Mouse (Mus musculus) testis, postnatal 14 days (tissue): ENCODE results near the gene Tcfl5.
A peak's percentile ranks its signal among the peaks of the same experiment; 100 is the strongest.

ENCODE experiments used
- DNase-seq: peaks from one replicate; pipeline ENCODE4 v3.0.0; 2021; ENCODE audit warnings: low spot score

The Tcfl5 gene

DNA sequence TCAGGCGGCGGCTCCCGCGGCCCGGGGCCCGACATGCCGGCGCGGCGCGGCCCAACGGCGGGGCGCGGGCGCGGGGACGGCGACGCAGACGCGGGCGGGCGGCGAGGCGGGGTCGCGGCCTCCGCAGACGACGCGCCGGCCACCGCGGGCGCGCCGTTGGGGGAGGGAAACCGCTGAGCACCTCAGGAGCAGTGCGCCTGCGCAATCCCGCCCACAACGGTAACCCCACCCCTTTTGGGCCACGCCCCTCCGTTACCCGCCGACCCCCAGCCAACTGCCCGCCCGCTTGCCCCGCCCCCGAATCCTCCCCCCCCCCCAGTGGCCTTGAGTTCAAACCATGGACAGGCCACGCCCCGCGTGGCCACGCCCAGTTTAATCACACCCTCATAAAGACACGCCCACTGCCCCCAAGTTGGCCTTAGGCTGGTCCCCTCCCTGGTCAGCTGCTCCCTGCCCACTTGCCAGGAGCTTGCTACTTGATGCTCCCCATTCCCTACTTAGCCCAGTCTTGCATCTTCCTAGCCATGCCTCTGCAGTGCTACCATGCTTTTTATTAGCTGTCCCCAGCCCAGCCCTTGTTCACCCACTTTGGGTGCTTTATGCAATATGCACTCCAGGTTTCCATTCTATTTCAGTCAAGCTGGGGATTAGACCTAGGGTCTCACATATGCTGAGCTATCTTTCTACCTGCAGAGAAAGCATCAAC is at the start of gene Tcfl5:
TSS of gene Tcfl5 (minus strand) at position 154 of the 706 bp plus-strand sequence.
- DNase-seq: peak; percentile 88

- DNase-seq: no peak
Observed at GRCm38 (mm10) chr2:180689841-180690240, 47.3 kb upstream of the Tcfl5 start.

- no peak for DNase-seq
Observed at GRCm38 (mm10) chr2:180684031-180684430, 41.5 kb upstream of the Tcfl5 start.

DNA sequence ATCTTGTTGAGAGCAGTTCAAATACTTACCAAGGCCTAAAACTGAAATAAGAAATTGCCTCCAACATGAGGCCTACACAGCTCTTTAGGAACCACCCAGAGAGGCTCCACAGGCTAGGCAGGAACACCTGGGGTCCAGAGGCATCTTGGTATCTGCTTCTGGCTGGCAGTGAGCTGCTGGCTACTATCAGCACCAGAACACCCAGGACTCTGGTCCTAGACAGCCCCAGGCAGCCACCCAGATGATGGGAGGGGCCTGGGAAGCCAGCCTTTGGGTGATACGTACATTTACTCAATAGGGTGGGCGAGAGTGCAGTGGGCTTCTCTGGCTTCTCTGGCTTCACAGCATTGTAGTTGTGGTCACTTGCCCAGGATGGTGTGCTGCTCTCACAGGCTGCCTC is 41.0 kb upstream of the Tcfl5 start:
- DNase-seq: no peak

DNA sequence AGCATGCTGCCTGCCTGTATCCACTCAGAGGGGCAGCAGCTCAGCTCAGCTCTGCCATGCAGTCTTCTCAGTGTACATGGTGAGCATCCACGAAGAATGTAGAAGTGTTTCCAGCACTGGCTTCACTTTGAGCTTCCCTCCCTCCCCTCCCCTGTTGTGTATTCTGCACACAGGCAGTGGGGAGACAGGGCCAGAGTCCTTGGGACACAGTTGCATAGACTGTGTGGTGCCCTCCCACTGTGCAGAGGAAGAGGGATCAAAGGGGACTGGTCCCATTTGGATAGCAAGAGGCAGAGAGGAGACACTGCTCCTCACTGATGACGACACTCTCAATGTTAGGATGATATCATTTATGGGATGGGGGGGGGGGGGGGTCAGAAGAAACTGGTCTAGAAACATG is 38.7 kb upstream of the Tcfl5 start:
- DNase-seq: no peak

DNA sequence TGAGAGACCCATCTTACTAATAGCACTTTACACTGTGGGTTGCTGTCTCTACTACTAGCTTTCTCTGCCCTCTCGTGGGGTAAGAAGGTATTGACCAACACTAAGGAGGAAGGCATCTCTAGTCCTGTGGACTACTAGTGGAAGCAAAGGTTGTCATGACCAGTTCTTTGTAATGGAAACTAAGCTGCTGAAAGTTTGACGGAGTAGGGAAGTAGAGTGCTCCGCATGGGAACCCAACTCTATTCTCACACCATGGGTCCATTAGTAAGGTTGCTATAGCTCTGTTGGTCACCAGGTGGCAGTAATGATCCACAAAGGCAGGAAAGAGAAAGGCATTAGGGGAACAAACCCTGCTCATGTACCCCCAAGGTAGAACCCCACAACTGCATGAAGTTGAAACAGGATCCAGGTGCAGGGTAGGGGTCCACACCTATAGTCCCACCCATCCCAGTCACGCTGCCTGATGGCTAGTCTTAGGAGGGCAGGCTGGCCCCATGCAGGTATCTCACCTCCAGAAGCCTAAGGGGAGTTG is 36.2 kb upstream of the Tcfl5 start:
- DNase-seq: no peak

DNA sequence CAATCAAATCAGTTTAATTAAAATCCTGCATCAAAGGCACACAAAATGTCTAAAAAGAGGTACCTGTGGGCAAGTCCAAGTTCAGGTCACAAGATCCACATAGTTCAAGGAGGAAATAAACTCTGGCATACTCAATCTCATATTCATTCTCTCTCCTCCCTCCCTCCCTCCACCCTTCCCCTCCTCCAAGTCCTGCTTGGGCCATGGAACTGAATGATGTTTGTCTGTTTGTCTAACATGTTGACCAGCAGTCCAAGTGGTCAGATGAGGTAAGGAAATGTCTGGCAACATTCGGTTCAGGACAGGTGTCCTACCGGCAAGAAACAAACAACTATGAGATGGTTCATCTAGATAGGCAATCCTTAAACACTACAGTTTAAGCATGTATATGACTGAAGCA is 34.2 kb upstream of the Tcfl5 start:
- DNase-seq: no peak

- DNase-seq: no peak
Observed at GRCm38 (mm10) chr2:180662008-180662407, 19.5 kb upstream of the Tcfl5 start.

GRCm38 (mm10) chr2:180660521-180660920 is 18.0 kb upstream of the Tcfl5 start:
- DNase-seq: no peak

GRCm38 (mm10) chr2:180659353-180660150 is 17.0 kb upstream of the Tcfl5 start:
- peak; percentile 52 for DNase-seq

GRCm38 (mm10) chr2:180658381-180658780 is 15.9 kb upstream of the Tcfl5 start:
- DNase-seq: no peak

- DNase-seq: peak; percentile 38
Observed at GRCm38 (mm10) chr2:180657394-180658013, 15.0 kb upstream of the Tcfl5 start.

DNA sequence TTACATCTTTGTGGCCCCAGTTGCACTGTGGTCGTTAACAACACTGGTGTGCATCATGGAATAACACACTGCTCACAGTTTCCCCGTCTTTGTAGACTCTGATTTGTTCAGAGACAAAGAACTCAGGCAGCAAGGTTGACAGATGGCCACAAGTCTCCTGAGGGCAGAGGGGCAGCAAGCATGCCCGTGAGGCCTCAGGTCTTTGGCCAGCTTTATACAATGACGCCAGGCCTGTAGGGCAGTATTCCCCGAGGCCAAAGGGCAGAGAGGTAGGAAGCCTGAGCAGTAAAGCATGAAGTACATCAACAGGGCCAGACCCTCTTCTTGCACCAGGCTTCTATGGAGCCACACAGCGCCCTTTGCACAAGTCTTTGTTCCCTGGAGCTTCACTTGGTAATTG is 12.6 kb upstream of the Tcfl5 start:
- no peak for DNase-seq

DNA sequence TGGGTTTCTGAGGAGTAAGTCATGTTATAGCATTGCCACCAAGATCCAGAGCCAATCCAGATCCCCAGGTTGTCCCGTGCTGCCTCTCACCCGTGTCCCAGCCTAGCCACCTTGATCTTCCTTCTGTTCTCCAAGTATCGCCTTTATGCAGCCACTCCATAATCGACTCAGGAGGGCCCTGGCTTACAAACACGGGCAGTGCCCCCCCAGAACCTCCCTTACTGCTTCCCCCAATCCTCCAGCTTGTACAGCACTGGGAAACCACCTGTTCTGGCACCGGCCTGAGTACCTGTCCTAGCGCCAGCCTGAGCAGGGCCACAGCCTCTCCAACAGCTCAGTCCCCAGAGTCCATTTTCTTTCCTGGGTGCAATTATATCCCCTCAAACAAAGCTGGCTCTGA is 12.2 kb upstream of the Tcfl5 start:
- DNase-seq: no peak

DNA sequence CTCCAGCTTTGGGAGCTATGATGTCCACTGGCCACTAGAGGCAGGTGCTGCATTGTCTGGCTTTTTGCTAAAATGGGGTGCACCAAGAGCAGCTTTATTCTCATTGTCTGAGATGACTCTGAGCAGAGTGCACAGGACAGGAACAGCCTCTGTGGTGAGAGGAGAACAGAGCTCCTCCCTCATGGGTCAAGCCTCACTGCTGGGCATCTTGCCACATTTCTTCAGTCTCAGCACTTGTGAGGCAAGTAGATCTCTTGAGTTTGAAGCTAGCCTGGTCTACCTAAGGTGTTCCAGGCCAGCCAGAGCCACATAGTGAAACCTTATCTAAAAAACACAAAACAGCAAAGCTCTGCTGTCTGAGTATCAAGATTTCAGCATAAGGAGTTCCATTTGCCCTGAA is 4.3 kb upstream of the Tcfl5 start:
- DNase-seq: no peak

DNA sequence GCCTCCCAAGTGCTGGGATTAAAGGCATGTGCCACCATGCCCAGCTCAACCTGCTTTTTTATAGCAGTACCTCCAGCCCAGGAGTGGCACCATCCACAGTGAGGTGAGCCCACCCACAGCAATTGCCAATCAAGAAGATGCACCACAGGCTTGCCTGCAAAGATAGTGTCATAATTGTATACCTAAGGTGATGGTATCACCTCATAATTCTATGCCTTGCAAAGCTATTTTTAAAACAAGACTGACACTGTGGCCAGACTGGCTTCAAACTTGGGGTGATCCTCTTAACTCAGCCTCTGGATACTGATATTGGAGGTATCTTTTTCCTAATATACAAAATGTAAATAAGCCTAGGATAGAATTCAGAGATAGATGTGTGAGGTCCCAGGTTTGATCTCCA is 1.1 kb upstream of the Tcfl5 start:
- DNase-seq: no peak

GRCm38 (mm10) chr2:180641576-180642554 is 643 bp downstream of the Tcfl5 start:
- peak; percentile 74 for DNase-seq

DNA sequence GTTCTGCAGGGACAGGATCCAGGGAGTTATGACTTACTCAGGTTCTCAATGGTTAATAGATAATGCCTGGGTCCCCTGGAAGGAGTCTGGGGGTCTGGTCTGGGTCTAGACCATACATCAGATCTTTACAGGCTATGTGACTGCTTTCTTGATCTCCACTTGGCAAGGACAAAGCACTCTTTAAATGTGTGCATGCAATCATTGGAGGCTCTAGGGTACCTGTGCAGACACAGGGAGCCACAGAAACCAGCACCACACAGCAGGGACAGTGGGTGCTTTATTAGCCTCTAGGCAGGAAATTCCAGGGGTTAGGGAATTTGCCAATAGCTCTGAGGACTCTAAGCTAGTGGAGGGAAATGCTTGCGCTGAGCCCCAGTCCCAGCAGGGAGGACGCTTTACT is 30.6 kb downstream of the Tcfl5 start:
- no peak for DNase-seq

DNA sequence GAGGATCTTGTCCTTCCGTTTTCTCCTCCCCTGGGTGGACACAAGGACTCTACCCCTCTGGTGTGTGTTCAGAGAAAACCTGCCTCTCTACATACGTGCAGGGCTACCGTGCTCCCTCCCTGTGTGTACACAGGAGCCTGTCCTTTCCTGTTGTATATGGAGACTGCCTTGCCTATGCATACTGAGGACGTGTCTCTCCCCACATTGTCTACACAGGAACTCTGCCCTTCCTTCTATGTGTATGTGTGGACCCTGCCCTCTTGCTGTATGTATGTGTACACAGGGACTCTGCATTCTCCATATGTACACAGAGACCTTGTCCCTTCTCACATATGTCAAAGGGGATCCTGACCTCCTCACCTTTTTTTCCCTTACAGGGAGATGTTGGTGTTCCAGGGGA is 32.2 kb downstream of the Tcfl5 start:
- no peak for DNase-seq

GRCm38 (mm10) chr2:180604781-180605180 is 37.7 kb downstream of the Tcfl5 start:
- DNase-seq: no peak

DNA sequence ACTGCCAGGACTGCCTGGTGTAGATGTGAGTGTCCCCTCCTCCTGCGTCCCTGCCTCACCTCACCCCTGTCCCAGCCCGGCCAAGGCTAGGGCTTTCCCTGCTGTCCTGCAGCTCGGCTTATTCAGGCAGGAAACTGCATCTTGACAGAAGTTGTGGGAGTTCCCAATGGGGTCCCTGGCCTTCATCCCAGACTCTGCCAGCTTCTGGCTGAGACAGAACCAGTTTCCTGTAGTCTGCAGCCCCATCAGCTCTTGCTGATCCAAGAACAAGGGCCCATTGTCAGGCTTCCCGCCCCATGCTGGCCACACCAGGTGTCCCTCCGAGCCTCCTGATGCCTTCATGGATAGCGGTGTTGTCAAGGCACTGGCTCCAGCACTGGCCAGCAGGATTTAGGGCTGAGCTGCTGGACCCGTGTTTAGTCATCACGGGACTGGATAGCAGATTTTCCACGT is 41.9 kb downstream of the Tcfl5 start:
- DNase-seq: no peak
